ENCODE assay signal across 7 mouse cellular contexts in the genomic region with DNA sequence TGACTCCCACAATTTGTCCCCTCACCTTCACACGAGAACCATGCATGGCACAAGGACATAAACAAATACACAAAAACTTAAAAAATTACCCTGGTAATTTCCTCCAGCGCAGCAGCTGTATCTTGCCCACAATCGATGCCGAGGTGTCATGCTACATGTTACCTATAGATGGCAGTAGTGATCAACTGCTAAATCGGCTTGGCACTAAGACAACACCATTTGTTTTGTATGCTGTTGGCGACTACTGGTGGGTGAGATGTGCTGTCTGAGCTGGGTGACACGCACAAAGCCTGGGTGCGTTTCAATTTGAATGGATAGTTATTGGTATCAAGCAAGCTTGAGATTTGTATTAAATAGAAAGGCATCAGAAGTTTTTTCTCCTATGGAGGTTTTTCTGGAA. TPM values are rescaled to one million over a fixed set of nuclear protein-coding genes. Genes with fewer than 3 reads are reported as not detected.
DNase-seq lines count a peak whose midpoint lies in the region; ATAC-seq and TF ChIP-seq lines count a peak whose summit lies in the region.

No protein-coding gene starts in this region.

- DNase-seq in ES-E14 (ENCODE audit: low read depth, low spot score), result no peak
- peak; percentile 61 for DNase-seq in adrenal gland, postnatal 10 days
- peak; percentile 56 for DNase-seq in embryonic facial prominence, embryonic 10.5 days (ENCODE audit: low spot score)
- peak; percentile 29 for DNase-seq in large intestine, adult 2 months (ENCODE audit: low read depth, low spot score)
- DNase-seq in lung, adult 18-20 months, result peak; percentile 30 to 61

- H3K4me3 ChIP-seq in ES-E14 (ENCODE audit: insufficient read depth in 1 of 2, low read depth in 1 of 2, low read length in 2 of 2, poor library complexity in 1 of 2, severe bottlenecking in 1 of 2), result no peak overlapping the region
- no peak overlapping the region for H3K4me3 ChIP-seq in embryonic facial prominence, embryonic 10.5 days
- no peak overlapping the region for H3K4me3 ChIP-seq in neural tube, embryonic 14.5 days (ENCODE audit: low read depth, low read length)

- H3K9ac ChIP-seq in ES-E14 (ENCODE audit: insufficient read depth, low read depth, low read length, poor library complexity, severe bottlenecking), result no peak overlapping the region
- no peak overlapping the region for H3K9ac ChIP-seq in neural tube, embryonic 14.5 days (replicated peaks; ENCODE audit: low read depth, low read length)

- no peaks in the 10 kb centered on the region for H3K36me3 ChIP-seq in ES-E14 (ENCODE audit: control insufficient read depth, insufficient read depth, low read length, poor library complexity, severe bottlenecking)
- H3K36me3 ChIP-seq in embryonic facial prominence, embryonic 10.5 days (replicated peaks), result no peaks in the 10 kb centered on the region
- no peaks in the 10 kb centered on the region for H3K36me3 ChIP-seq in neural tube, embryonic 14.5 days (ENCODE audit: control insufficient read depth, insufficient read depth, low read length)

- H3K4me1 ChIP-seq in ES-E14 (ENCODE audit: control insufficient read depth in 2 of 2, insufficient read depth in 2 of 2, low read length in 2 of 2, poor library complexity in 1 of 2), result no peaks in the 10 kb centered on the region
- H3K4me1 ChIP-seq in embryonic facial prominence, embryonic 10.5 days, result no peaks in the 10 kb centered on the region
- H3K4me1 ChIP-seq in neural tube, embryonic 14.5 days (ENCODE audit: control insufficient read depth, insufficient read depth, low read length), result no peaks in the 10 kb centered on the region

- no peak overlapping the region for H3K27ac ChIP-seq in ES-E14 (ENCODE audit: insufficient read depth, low read depth, low read length, poor library complexity, severe bottlenecking)
- H3K27ac ChIP-seq in embryonic facial prominence, embryonic 10.5 days (replicated peaks), result no peak overlapping the region
- no peak overlapping the region for H3K27ac ChIP-seq in neural tube, embryonic 14.5 days (ENCODE audit: low read depth, low read length)

- no peak overlapping the region for H3K4me2 ChIP-seq in neural tube, embryonic 14.5 days (ENCODE audit: low read depth, low read length)

- no peaks in the 10 kb centered on the region for H3K9me3 ChIP-seq in ES-E14 (ENCODE audit: control insufficient read depth, insufficient read depth, low read depth, low read length)
- H3K9me3 ChIP-seq in embryonic facial prominence, embryonic 10.5 days, result peaks cover 10% of the 10 kb centered on the region; the same call in 1 of the 2 replicates
- no peaks in the 10 kb centered on the region for H3K9me3 ChIP-seq in neural tube, embryonic 14.5 days (ENCODE audit: control insufficient read depth, low read length)

- peaks cover 13% of the 10 kb centered on the region for H3K27me3 ChIP-seq in embryonic facial prominence, embryonic 10.5 days (replicated peaks; ENCODE audit: low read depth, poor library complexity, severe bottlenecking)
- H3K27me3 ChIP-seq in neural tube, embryonic 14.5 days (ENCODE audit: control insufficient read depth, insufficient read depth, low read length), result no peaks in the 10 kb centered on the region

- 14% methylated on average over 8 of the region's 8 CpGs for WGBS in embryonic facial prominence, embryonic 10.5 days
- WGBS in large intestine, adult 2 months, result 4% methylated on average over 8 of the region's 8 CpGs
- 9% methylated on average over 8 of the region's 8 CpGs for WGBS in neural tube, embryonic 14.5 days

- peak; percentile 94 for ATAC-seq in granulocyte monocyte progenitor cell, adult 5-6 weeks (replicated peaks; ENCODE audit: poor library complexity, severe bottlenecking)
- ATAC-seq in neural tube, embryonic 14.5 days (ENCODE audit: low read depth), result peak; percentile 75

- in situ Hi-C loops in ES-E14 (cut with MboI; ENCODE audit: low sequenced_read_pairs in 2 of 2, unreplicated experiment in 2 of 2), result loop anchor here (25.0 kb wide), 1 partner anchor 608 kb away; no protein-coding TSS in a partner anchor

TF ChIP-seq in ES-E14, 5 proteins besides CTCF, POLR2A, EP300 and RAD21:
- TF ChIP-seq ZNF384 (IDR thresholded peaks at IDR 0.05; ENCODE audit: low read depth, low read length), result no peak
- no peak for TF ChIP-seq HCFC1 (IDR thresholded peaks at IDR 0.05; ENCODE audit: borderline replicate concordance, insufficient read depth, low read length)
- TF ChIP-seq CHD2 (IDR thresholded peaks at IDR 0.05; ENCODE audit: low read depth, low read length), result no peak
- no peak for TF ChIP-seq MAFK (IDR thresholded peaks at IDR 0.05; ENCODE audit: insufficient read depth, low read depth, low read length)
- TF ChIP-seq ZC3H11A (IDR thresholded peaks at IDR 0.05; ENCODE audit: borderline replicate concordance, low read depth, low read length), result peak; percentile 48; the same call in 1 of the 2 replicates

RNA-seq across cellular contexts. Expression of a gene that starts 32.4 kb away (rescaled TPM):
- total RNA-seq in ES-E14 (2012; rRNA removed), result 0.09 and 0.21 TPM in 2 replicates
- under 1 TPM; 0.57 to 0.64 TPM for total RNA-seq in adrenal gland, postnatal 10 days (2021)
- 3.0 and 3.8 TPM in 2 replicates for polyA plus RNA-seq in embryonic facial prominence, embryonic 10.5 days (2016; fragmentation: Nextera tagmentation; extraction: Ambion mirVana)
- total RNA-seq in granulocyte monocyte progenitor cell, adult 5-6 weeks (2014; fragmentation: Nextera tagmentation), result not detected in 2 replicates
- 0.31 TPM in 1 of 2 replicates, not detected in the other for total RNA-seq in granulocyte monocyte progenitor cell, adult 5-6 weeks (2017)
- 0.22 and 0.63 TPM in 2 replicates for polyA plus RNA-seq in large intestine, adult 2 months (2012; rRNA removed)
- 1.2 and 1.7 TPM in 2 replicates for polyA plus RNA-seq in neural tube, embryonic 14.5 days (2014; fragmentation: Nextera tagmentation; extraction: Ambion mirVana)
